Mouse (Mus musculus) kidney, postnatal 14 days (tissue): ENCODE measurements at regions not wholly inside any gene's neighbourhood (a gene's known extent, or its start where the extent isn't known, plus 50 kb on each side); places are given as distances from the start of the nearest gene placed in this dataset.

Source experiments
- DNase-seq: peaks from one replicate; pipeline ENCODE4 v3.0.0; 2022; ENCODE audit warnings: mixed read lengths

GRCm38 (mm10) chr16:95929700-95930435 is 60.9 kb downstream of the Psmg1 start:
- DNase-seq: no peak

GRCm38 (mm10) chr16:95928290-95929260 is 62.2 kb downstream of the Psmg1 start:
- DNase-seq: no peak

- no peak for DNase-seq
These were observed 64.2 kb downstream of the Psmg1 start for GRCm38 (mm10) chr16:95926558-95926957.

GRCm38 (mm10) chr16:95924716-95925115 is 66.0 kb downstream of the Psmg1 start:
- DNase-seq: no peak

GRCm38 (mm10) chr16:95923991-95924390 is 66.8 kb downstream of the Psmg1 start:
- DNase-seq: no peak

- no peak for DNase-seq
These were observed 68.3 kb downstream of the Psmg1 start for GRCm38 (mm10) chr16:95922369-95922934.

GRCm38 (mm10) chr16:95921169-95921568 is 69.6 kb downstream of the Psmg1 start:
- DNase-seq: no peak

- no peak for DNase-seq
These were observed 71.9 kb downstream of the Psmg1 start for GRCm38 (mm10) chr16:95918651-95919425.

- DNase-seq: no peak
These were observed 72.9 kb downstream of the Psmg1 start for GRCm38 (mm10) chr16:95917635-95918407.

GRCm38 (mm10) chr16:95913879-95914278 is 76.9 kb downstream of the Psmg1 start:
- DNase-seq: no peak

GRCm38 (mm10) chr16:95904531-95905165 is 86.1 kb downstream of the Psmg1 start:
- no peak for DNase-seq

- peak; percentile 12 for DNase-seq
These were observed 87.3 kb downstream of the Psmg1 start for GRCm38 (mm10) chr16:95903383-95903913.

- DNase-seq: no peak
These were observed 88.6 kb downstream of the Psmg1 start for GRCm38 (mm10) chr16:95902177-95902576.

GRCm38 (mm10) chr16:95901388-95901787 is 89.4 kb downstream of the Psmg1 start:
- DNase-seq: no peak

GRCm38 (mm10) chr16:95900181-95900580 is 90.6 kb downstream of the Psmg1 start:
- no peak for DNase-seq

- DNase-seq: no peak
These were observed 91.1 kb downstream of the Psmg1 start for GRCm38 (mm10) chr16:95899672-95900071.

- no peak for DNase-seq
These were observed 92.9 kb downstream of the Psmg1 start for GRCm38 (mm10) chr16:95897843-95898242.

- no peak for DNase-seq
These were observed 94.6 kb downstream of the Psmg1 start for GRCm38 (mm10) chr16:95896126-95896525.

GRCm38 (mm10) chr16:95893534-95894290 is 97.0 kb downstream of the Psmg1 start:
- DNase-seq: no peak

- DNase-seq: no peak
These were observed 98.4 kb downstream of the Psmg1 start for GRCm38 (mm10) chr16:95892356-95892755.
